Mouse (Mus musculus): ENCODE results near the gene Mfsd2a. TPM values are rescaled to one million over a fixed set of nuclear protein-coding genes. Genes with fewer than 3 reads are reported as not detected.

Gene Mfsd2a
- polyA plus RNA-seq, 1 experiment from 2014 or later: 11.4 TPM

- Histone ChIP-seq H3K4me1 (peaks cover 10% of the 10 kb centered on the region; the same call in 1 of the 2 replicates), H3K36me3 (no peaks in the 10 kb centered on the region)
- WGBS: 80% methylated on average over 2 of the region's 2 CpGs
Observed at GRCm38 (mm10) chr4:122978850-122979249, 17.9 kb upstream of the Mfsd2a start.

DNA sequence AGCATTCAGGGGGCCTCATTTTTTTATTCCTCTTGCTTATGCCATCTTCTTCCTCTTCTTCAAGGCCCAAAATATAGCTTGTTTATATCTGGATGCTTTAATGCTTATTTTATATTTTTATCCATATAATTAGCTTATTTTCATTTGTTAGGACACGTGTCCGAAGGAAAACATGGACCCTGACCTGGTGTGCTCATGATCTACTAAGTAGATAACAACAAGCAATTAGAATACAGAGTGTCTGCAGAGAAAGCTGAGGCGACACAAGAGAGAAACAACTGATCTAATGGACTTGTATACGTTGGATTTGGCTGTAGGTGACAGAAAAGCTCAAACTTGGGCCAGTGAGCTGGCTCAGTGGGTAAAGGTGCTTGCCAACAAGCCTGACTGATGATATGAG lies 15.9 kb upstream of the Mfsd2a start:
- no peak overlapping the region for H3K4me2 ChIP-seq (replicated peaks)
- H3K4me1 ChIP-seq: peaks cover 2% of the 10 kb centered on the region; the same call in 1 of the 2 replicates
- ATAC-seq (ENCODE audit: insufficient number of reproducible peaks, low FRiP score, low TSS enrichment, low read depth): no peak
- no peak overlapping the region for H3K9ac ChIP-seq
- no peak overlapping the region for H3K27ac ChIP-seq (replicated peaks)
- H3K9me3 ChIP-seq (replicated peaks): no peaks in the 10 kb centered on the region
- H3K36me3 ChIP-seq: no peaks in the 10 kb centered on the region
- 72% methylated on average over 4 of the region's 4 CpGs for WGBS
- H3K4me3 ChIP-seq (replicated peaks): no peak overlapping the region
- H3K27me3 ChIP-seq: peaks cover under 1% of the 10 kb centered on the region; the same call in 1 of the 2 replicates

More at GRCm38 (mm10) chr4:122978850-122979249, 17.9 kb upstream of the Mfsd2a start:
- no peak for ATAC-seq (ENCODE audit: insufficient number of reproducible peaks, low FRiP score, low TSS enrichment, low read depth)
- Histone ChIP-seq H3K4me2 (replicated peaks) (no peak overlapping the region), H3K27ac (replicated peaks) (no peak overlapping the region), H3K4me3 (replicated peaks) (no peak overlapping the region), H3K9ac (no peak overlapping the region), H3K27me3 (peaks cover 13% of the 10 kb centered on the region), H3K9me3 (replicated peaks) (no peaks in the 10 kb centered on the region)

- Histone ChIP-seq H3K27me3 (no peaks in the 10 kb centered on the region), H3K9me3 (replicated peaks) (no peaks in the 10 kb centered on the region), H3K4me2 (replicated peaks) (no peak overlapping the region), H3K36me3 (no peaks in the 10 kb centered on the region), H3K27ac (replicated peaks) (no peak overlapping the region), H3K4me3 (replicated peaks) (no peak overlapping the region), H3K4me1 (no peaks in the 10 kb centered on the region), H3K9ac (no peak overlapping the region)
- no peak for ATAC-seq (ENCODE audit: insufficient number of reproducible peaks, low FRiP score, low TSS enrichment, low read depth)
- WGBS: 82% methylated on average over 5 of the region's 5 CpGs
Observed at GRCm38 (mm10) chr4:122974976-122975520, 14.1 kb upstream of the Mfsd2a start.

GRCm38 (mm10) chr4:122972056-122972455 lies 11.1 kb upstream of the Mfsd2a start:
- no peaks in the 10 kb centered on the region for H3K36me3 ChIP-seq
- H3K4me3 ChIP-seq (replicated peaks): no peak overlapping the region
- no peak overlapping the region for H3K27ac ChIP-seq (replicated peaks)
- H3K9ac ChIP-seq: no peak overlapping the region
- no peak for ATAC-seq (ENCODE audit: insufficient number of reproducible peaks, low FRiP score, low TSS enrichment, low read depth)
- no peak overlapping the region for H3K4me2 ChIP-seq (replicated peaks)
- no peaks in the 10 kb centered on the region for H3K27me3 ChIP-seq
- no peaks in the 10 kb centered on the region for H3K9me3 ChIP-seq (replicated peaks)
- no peaks in the 10 kb centered on the region for H3K4me1 ChIP-seq
- WGBS: 68% methylated on average over 8 of the region's 8 CpGs

- WGBS: 72% methylated on average over 4 of the region's 4 CpGs
- no peaks in the 10 kb centered on the region for H3K9me3 ChIP-seq (replicated peaks)
- H3K4me2 ChIP-seq (replicated peaks): no peak overlapping the region
- no peak overlapping the region for H3K9ac ChIP-seq
- no peaks in the 10 kb centered on the region for H3K36me3 ChIP-seq
- no peak overlapping the region for H3K27ac ChIP-seq (replicated peaks)
- no peak for ATAC-seq (ENCODE audit: insufficient number of reproducible peaks, low FRiP score, low TSS enrichment, low read depth)
- no peaks in the 10 kb centered on the region for H3K27me3 ChIP-seq
- H3K4me1 ChIP-seq: no peaks in the 10 kb centered on the region
- no peak overlapping the region for H3K4me3 ChIP-seq (replicated peaks)
Observed at GRCm38 (mm10) chr4:122971646-122972045, 10.7 kb upstream of the Mfsd2a start.

GRCm38 (mm10) chr4:122971191-122971590 lies 10.2 kb upstream of the Mfsd2a start:
- WGBS: 75% methylated on average over 4 of the region's 4 CpGs
- no peaks in the 10 kb centered on the region for H3K4me1 ChIP-seq
- no peaks in the 10 kb centered on the region for H3K36me3 ChIP-seq
- no peak overlapping the region for H3K27ac ChIP-seq (replicated peaks)
- H3K27me3 ChIP-seq: no peaks in the 10 kb centered on the region
- H3K9ac ChIP-seq: no peak overlapping the region
- no peak overlapping the region for H3K4me3 ChIP-seq (replicated peaks)
- no peak for ATAC-seq (ENCODE audit: insufficient number of reproducible peaks, low FRiP score, low TSS enrichment, low read depth)
- no peaks in the 10 kb centered on the region for H3K9me3 ChIP-seq (replicated peaks)
- H3K4me2 ChIP-seq (replicated peaks): no peak overlapping the region

DNA sequence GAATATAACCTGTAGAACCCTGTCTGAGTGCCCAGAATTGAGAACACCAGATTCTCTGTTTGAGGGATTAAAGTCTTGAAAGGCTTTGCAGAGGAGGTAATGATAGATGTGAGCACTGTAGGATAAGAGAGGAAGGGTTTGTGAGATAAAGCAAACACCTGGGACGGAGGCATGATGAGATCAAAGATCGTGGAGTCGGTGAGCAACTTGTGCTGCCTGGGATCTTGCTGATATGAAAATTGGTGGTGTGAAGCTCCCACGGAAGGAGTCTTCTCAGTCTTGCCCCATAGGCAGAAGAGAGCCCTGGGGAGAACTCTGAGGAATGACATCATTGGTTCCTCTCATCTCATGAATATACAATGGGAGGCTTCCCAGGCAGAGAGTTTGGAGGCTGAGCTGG lies 7.1 kb upstream of the Mfsd2a start:
- Histone ChIP-seq H3K9me3 (replicated peaks) (no peaks in the 10 kb centered on the region), H3K27ac (replicated peaks) (no peak overlapping the region), H3K9ac (no peak overlapping the region), H3K27me3 (no peaks in the 10 kb centered on the region), H3K4me1 (no peaks in the 10 kb centered on the region), H3K36me3 (no peaks in the 10 kb centered on the region), H3K4me3 (replicated peaks) (no peak overlapping the region), H3K4me2 (replicated peaks) (no peak overlapping the region)
- WGBS: 79% methylated on average over 4 of the region's 4 CpGs
- ATAC-seq (ENCODE audit: insufficient number of reproducible peaks, low FRiP score, low TSS enrichment, low read depth): no peak

GRCm38 (mm10) chr4:122962751-122963150 lies 1.8 kb upstream of the Mfsd2a start:
- Histone ChIP-seq H3K27me3 (peaks cover 6% of the 10 kb centered on the region; the same call in 1 of the 2 replicates), H3K27ac (replicated peaks) (no peak overlapping the region), H3K4me3 (replicated peaks) (no peak overlapping the region), H3K9ac (no peak overlapping the region), H3K4me1 (peaks cover 22% of the 10 kb centered on the region), H3K4me2 (replicated peaks) (no peak overlapping the region), H3K36me3 (no peaks in the 10 kb centered on the region), H3K9me3 (replicated peaks) (no peaks in the 10 kb centered on the region)
- 37% methylated on average over 8 of the region's 8 CpGs for WGBS
- no peak for ATAC-seq (ENCODE audit: insufficient number of reproducible peaks, low FRiP score, low TSS enrichment, low read depth)

DNA sequence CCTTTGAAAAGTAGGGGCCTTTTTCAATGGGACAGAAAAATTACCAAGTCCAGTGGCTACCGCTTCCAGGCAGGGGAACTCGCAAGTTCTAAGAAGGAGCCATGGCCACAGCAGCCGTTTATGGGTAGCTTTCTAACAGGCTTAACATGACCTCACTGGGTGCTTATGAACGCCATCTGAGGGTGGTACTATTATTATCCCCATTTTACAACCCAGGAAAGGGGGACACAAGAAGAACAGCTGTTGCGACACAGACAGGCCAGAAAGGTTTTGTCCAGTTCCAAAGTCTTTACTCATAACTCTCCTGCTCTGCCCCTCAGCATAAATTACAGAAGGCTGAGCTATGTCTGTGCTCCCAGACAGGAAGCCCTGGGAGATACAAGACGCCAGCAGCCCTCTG lies 601 bp upstream of the Mfsd2a start:
- H3K4me3 ChIP-seq (replicated peaks): no peak overlapping the region; the same call in 1 of the 2 replicates
- H3K4me1 ChIP-seq: peaks cover 22% of the 10 kb centered on the region
- peaks cover 6% of the 10 kb centered on the region; the same call in 1 of the 2 replicates for H3K27me3 ChIP-seq
- ATAC-seq (ENCODE audit: insufficient number of reproducible peaks, low FRiP score, low TSS enrichment, low read depth): no peak
- 44% methylated on average over 6 of the region's 6 CpGs for WGBS
- no peaks in the 10 kb centered on the region for H3K36me3 ChIP-seq
- H3K9ac ChIP-seq: no peak overlapping the region
- no peak overlapping the region for H3K27ac ChIP-seq (replicated peaks)
- no peaks in the 10 kb centered on the region for H3K9me3 ChIP-seq (replicated peaks)
- H3K4me2 ChIP-seq (replicated peaks): peak overlapping the region; percentile 100

- peaks cover 6% of the 10 kb centered on the region; the same call in 1 of the 2 replicates for H3K27me3 ChIP-seq
- peak overlapping the region; percentile 57 for H3K9ac ChIP-seq
- peak overlapping the region; percentile 67 for H3K4me3 ChIP-seq (replicated peaks)
- peak overlapping the region; percentile 100 for H3K4me2 ChIP-seq (replicated peaks)
- H3K36me3 ChIP-seq: no peaks in the 10 kb centered on the region
- peak overlapping the region; percentile 45; the same call in 1 of the 2 replicates for H3K27ac ChIP-seq (replicated peaks)
- H3K9me3 ChIP-seq (replicated peaks): no peaks in the 10 kb centered on the region
- peak; percentile 36; the same call in 1 of the 2 replicates for ATAC-seq (ENCODE audit: insufficient number of reproducible peaks, low FRiP score, low TSS enrichment, low read depth)
- H3K4me1 ChIP-seq: peaks cover 31% of the 10 kb centered on the region
- WGBS: under 1% methylated on average over 43 of the region's 43 CpGs
Observed at GRCm38 (mm10) chr4:122960321-122961099, 478 bp downstream of the Mfsd2a start.

DNA sequence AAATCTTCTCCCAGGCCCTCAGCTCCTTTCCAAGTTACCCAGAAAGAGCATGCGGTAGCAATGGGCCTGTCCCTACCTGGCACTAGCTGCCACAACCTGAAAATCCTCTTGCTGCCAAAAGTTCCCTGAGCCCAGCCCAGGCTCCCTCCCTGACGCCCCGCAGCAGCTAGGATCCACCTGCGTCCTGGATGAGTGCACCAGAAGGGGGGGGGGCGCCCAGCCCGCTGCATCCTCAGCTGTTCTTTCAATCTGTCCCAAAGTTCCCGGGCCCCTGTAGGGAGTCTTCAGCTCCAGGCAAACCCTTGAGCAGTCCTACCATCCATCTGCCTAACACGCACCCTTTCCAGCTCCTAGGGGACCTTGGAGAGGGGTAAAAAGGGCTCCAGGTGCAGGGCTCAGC lies 1.2 kb downstream of the Mfsd2a start:
- Histone ChIP-seq H3K4me2 (replicated peaks) (peak overlapping the region; percentile 100), H3K4me3 (replicated peaks) (peak overlapping the region; percentile 67), H3K27me3 (peaks cover 6% of the 10 kb centered on the region; the same call in 1 of the 2 replicates), H3K9me3 (replicated peaks) (no peaks in the 10 kb centered on the region), H3K27ac (replicated peaks) (peak overlapping the region; percentile 45; the same call in 1 of the 2 replicates), H3K36me3 (no peaks in the 10 kb centered on the region), H3K9ac (no peak overlapping the region), H3K4me1 (peaks cover 38% of the 10 kb centered on the region)
- ATAC-seq (ENCODE audit: insufficient number of reproducible peaks, low FRiP score, low TSS enrichment, low read depth): peak; percentile 11; the same call in 1 of the 2 replicates
- 5% methylated on average over 8 of the region's 8 CpGs for WGBS

Measured in embryonic facial prominence, embryonic 15.5 days (tissue).